Mouse (Mus musculus): ENCODE results near the gene Trim9.

- TF ChIP-seq POLR2AphosphoS2 (IDR thresholded peaks at IDR 0.05; ENCODE audit: low read length) (no peak), USF1 (IDR thresholded peaks at IDR 0.05; ENCODE audit: low read depth, low read length) (no peak), POLR2AphosphoS5 (IDR thresholded peaks at IDR 0.05; ENCODE audit: borderline replicate concordance, low read depth, low read length) (no peak), KAT2A (conservative IDR thresholded peaks at IDR 0.05; ENCODE audit: low read depth, low read length) (no peak), UBTF (IDR thresholded peaks at IDR 0.05; ENCODE audit: borderline replicate concordance, insufficient read depth, low read depth, low read length) (no peak), CTCF (IDR thresholded peaks at IDR 0.05 in 2 of 3, conservative IDR thresholded peaks at IDR 0.05 in 1 of 3; ENCODE audit: control insufficient read depth in 1 of 3, insufficient read depth in 1 of 3, low read depth in 2 of 3, low read length in 3 of 3, poor library complexity in 1 of 3, severe bottlenecking in 1 of 3) (no peak), USF2 (IDR thresholded peaks at IDR 0.05; ENCODE audit: borderline replicate concordance in 1 of 2, insufficient read depth in 1 of 2, low read depth in 1 of 2, low read length in 2 of 2) (no peak), SIN3A (IDR thresholded peaks at IDR 0.05; ENCODE audit: low read length) (no peak), TBP (IDR thresholded peaks at IDR 0.05; ENCODE audit: low read depth, low read length) (no peak), NELFE (IDR thresholded peaks at IDR 0.05; ENCODE audit: low read depth, low read length) (no peak), ZC3H11A (IDR thresholded peaks at IDR 0.05; ENCODE audit: low read depth, low read length) (no peak)
Measured at GRCm38 (mm10) chr12:70329059-70329458, 18.4 kb downstream of the Trim9 start.
